Mouse (Mus musculus) heart, adult 8-10 months (tissue): ENCODE measurements around the gene Tmem72. TPM values are rescaled to one million over a fixed set of nuclear protein-coding genes. Genes with fewer than 3 reads are reported as not detected.

Experiments used
- DNase-seq: peaks from one replicate; pipeline ENCODE4 v3.0.0; 2022; ENCODE audit warnings: low spot score
- total RNA-seq, 4 experiments: library from RNA; stranded (reverse); gene quantifications; 2 replicates each; pipeline ENCODE4 v1.2.4; 2022

Gene Tmem72
- total RNA-seq = under 1 TPM in 3 of 4 experiments, not detected in 1; 0.03 TPM

GRCm38 (mm10) chr6:116716666-116717065, at the start of gene Tmem72:
TSS of gene Tmem72 (minus strand) at chr6:116716913.
- no peak for DNase-seq

- DNase-seq = no peak
These were observed 47.8 kb upstream of the Tmem72 start for GRCm38 (mm10) chr6:116764524-116764923.

- DNase-seq = no peak
These were observed 45.6 kb upstream of the Tmem72 start for GRCm38 (mm10) chr6:116762333-116762732.

GRCm38 (mm10) chr6:116760181-116760580, 43.5 kb upstream of the Tmem72 start:
- no peak for DNase-seq

- DNase-seq = no peak
These were observed 39.7 kb upstream of the Tmem72 start for GRCm38 (mm10) chr6:116756364-116756763.

- no peak for DNase-seq
These were observed 21.3 kb upstream of the Tmem72 start for GRCm38 (mm10) chr6:116738046-116738445.

GRCm38 (mm10) chr6:116735361-116735760, 18.6 kb upstream of the Tmem72 start:
- no peak for DNase-seq

- DNase-seq = no peak
These were observed 16.9 kb upstream of the Tmem72 start for GRCm38 (mm10) chr6:116733577-116733976.

GRCm38 (mm10) chr6:116724489-116725160, 7.9 kb upstream of the Tmem72 start:
- no peak for DNase-seq

GRCm38 (mm10) chr6:116718920-116719319, 2.2 kb upstream of the Tmem72 start:
- DNase-seq = peak; percentile 35

GRCm38 (mm10) chr6:116718361-116718760, 1.6 kb upstream of the Tmem72 start:
- no peak for DNase-seq

- DNase-seq = no peak
These were observed 1.1 kb upstream of the Tmem72 start for GRCm38 (mm10) chr6:116717851-116718250.

- DNase-seq = no peak
These were observed 1.5 kb downstream of the Tmem72 start for GRCm38 (mm10) chr6:116715166-116715565.

GRCm38 (mm10) chr6:116714576-116714975, 2.1 kb downstream of the Tmem72 start:
- no peak for DNase-seq

GRCm38 (mm10) chr6:116713966-116714365, 2.7 kb downstream of the Tmem72 start:
- no peak for DNase-seq

- no peak for DNase-seq
These were observed 4.2 kb downstream of the Tmem72 start for GRCm38 (mm10) chr6:116712503-116712902.

GRCm38 (mm10) chr6:116712062-116712461, 4.7 kb downstream of the Tmem72 start:
- DNase-seq = no peak

GRCm38 (mm10) chr6:116704320-116704719, 12.4 kb downstream of the Tmem72 start:
- DNase-seq = no peak

- DNase-seq = no peak
These were observed 15.9 kb downstream of the Tmem72 start for GRCm38 (mm10) chr6:116700821-116701220.

GRCm38 (mm10) chr6:116697896-116698425, 18.8 kb downstream of the Tmem72 start:
- no peak for DNase-seq

GRCm38 (mm10) chr6:116697413-116697812, 19.3 kb downstream of the Tmem72 start:
- DNase-seq = no peak

GRCm38 (mm10) chr6:116694346-116694745, 22.4 kb downstream of the Tmem72 start:
- no peak for DNase-seq

GRCm38 (mm10) chr6:116693639-116694038, 23.1 kb downstream of the Tmem72 start:
- no peak for DNase-seq

- DNase-seq = peak; percentile 63
These were observed 34.4 kb downstream of the Tmem72 start for GRCm38 (mm10) chr6:116682317-116682716.
